Mouse (Mus musculus): Measurements from ENCODE around the gene Ubash3a.

Ubash3a gene

GRCm38 (mm10) chr17:31279541-31279940 is 71.9 kb downstream of the Ubash3a start:
- DNase-seq (ENCODE audit: low read depth, low spot score) = no peak

GRCm38 (mm10) chr17:31280269-31280668 is 72.6 kb downstream of the Ubash3a start:
- no peak for DNase-seq (ENCODE audit: low read depth, low spot score)

- DNase-seq (ENCODE audit: low read depth, low spot score) = no peak
Measured at GRCm38 (mm10) chr17:31281830-31282686, 74.4 kb downstream of the Ubash3a start.

- DNase-seq (ENCODE audit: low read depth, low spot score) = no peak
Measured at GRCm38 (mm10) chr17:31282687-31283053, 75.0 kb downstream of the Ubash3a start.

GRCm38 (mm10) chr17:31285867-31286266 is 78.2 kb downstream of the Ubash3a start:
- no peak for DNase-seq (ENCODE audit: low read depth, low spot score)

GRCm38 (mm10) chr17:31286492-31286891 is 78.8 kb downstream of the Ubash3a start, which contains the start of gene Slc37a1:
Gene Slc37a1 (plus strand): TSS chr17:31286792.
- no peak for DNase-seq (ENCODE audit: low read depth, low spot score)

GRCm38 (mm10) chr17:31287216-31287615 is 79.5 kb downstream of the Ubash3a start:
- DNase-seq (ENCODE audit: low read depth, low spot score) = no peak

- no peak for DNase-seq (ENCODE audit: low read depth, low spot score)
Measured at GRCm38 (mm10) chr17:31288999-31289726, 81.5 kb downstream of the Ubash3a start.

- no peak for DNase-seq (ENCODE audit: low read depth, low spot score)
Measured at GRCm38 (mm10) chr17:31290311-31290710, 82.6 kb downstream of the Ubash3a start.

- DNase-seq (ENCODE audit: low read depth, low spot score) = no peak
Measured at GRCm38 (mm10) chr17:31290859-31291258, 83.2 kb downstream of the Ubash3a start.

- peak; percentile 7 for DNase-seq (ENCODE audit: low read depth, low spot score)
Measured at GRCm38 (mm10) chr17:31294363-31295214, 86.9 kb downstream of the Ubash3a start.

GRCm38 (mm10) chr17:31295215-31295891 is 87.7 kb downstream of the Ubash3a start:
- no peak for DNase-seq (ENCODE audit: low read depth, low spot score)

GRCm38 (mm10) chr17:31295892-31296781 is 88.5 kb downstream of the Ubash3a start:
- no peak for DNase-seq (ENCODE audit: low read depth, low spot score)

Data from 3T3-L1 (cell line).